Mouse (Mus musculus): ENCODE results near the gene Cmtm8. TPM values are rescaled to one million over a fixed set of nuclear protein-coding genes. Genes with fewer than 3 reads are reported as not detected.

Cmtm8 gene
- total and polyA plus RNA-seq, 3 experiments: 1.9 to 7.9 TPM; not detected in 1

- no peak for DNase-seq (ENCODE audit: low read depth, low spot score)
- Histone ChIP-seq H3K9me3 (replicated peaks; ENCODE audit: insufficient read depth, low read length) (no peaks in the 10 kb centered on the region), H3K4me1 (ENCODE audit: control insufficient read depth in 1 of 2, insufficient read depth in 2 of 2, low read length in 2 of 2) (peaks cover 2 to 6% of the 10 kb centered on the region in 2 experiments; a peak in 1 of 4 replicates), H3K27me3 (ENCODE audit: control insufficient read depth in 1 of 2, insufficient read depth in 2 of 2, low read length in 2 of 2) (no peaks in the 10 kb centered on the region), H3K9ac (ENCODE audit: control insufficient read depth, low read depth, low read length, poor library complexity, severe bottlenecking) (no peak overlapping the region), H3K4me3 (ENCODE audit: control insufficient read depth in 1 of 2, insufficient read depth in 1 of 2, low read depth in 2 of 2, low read length in 2 of 2) (no peak overlapping the region), H3K79me2 (ENCODE audit: control insufficient read depth, insufficient read depth, low read length, poor library complexity) (no peaks in the 10 kb centered on the region), H3K27ac (ENCODE audit: control insufficient read depth, low read depth, low read length) (no peak overlapping the region), H3K36me3 (ENCODE audit: control insufficient read depth in 1 of 2, insufficient read depth in 2 of 2, low read length in 2 of 2) (peaks cover 0 to 3% of the 10 kb centered on the region in 2 experiments; a peak in 1 of 4 replicates)
- TF ChIP-seq USF2 (IDR thresholded peaks at IDR 0.05; ENCODE audit: borderline replicate concordance in 1 of 2, insufficient read depth in 1 of 2, low read depth in 1 of 2, low read length in 2 of 2): no peak
- no peak for TF ChIP-seq POLR2AphosphoS5 (IDR thresholded peaks at IDR 0.05; ENCODE audit: borderline replicate concordance, low read depth, low read length)
- TF ChIP-seq ZNF384 (IDR thresholded peaks at IDR 0.05; ENCODE audit: low read depth, low read length): no peak
- no peak for TF ChIP-seq JUND (IDR thresholded peaks at IDR 0.05; ENCODE audit: low read depth, low read length)
- TF ChIP-seq RAD21 (IDR thresholded peaks at IDR 0.05; ENCODE audit: low read depth, low read length): no peak
- no peak for TF ChIP-seq HCFC1 (IDR thresholded peaks at IDR 0.05; ENCODE audit: low read depth, low read length)
- TF ChIP-seq EP300 (IDR thresholded peaks at IDR 0.05; ENCODE audit: low read depth in 1 of 2, low read length in 2 of 2): no peak
- TF ChIP-seq KAT2A (conservative IDR thresholded peaks at IDR 0.05; ENCODE audit: low read depth, low read length): no peak
- no peak for TF ChIP-seq GATA1 (IDR thresholded peaks at IDR 0.05; ENCODE audit: low read depth, low read length)
- TF ChIP-seq MAFK (IDR thresholded peaks at IDR 0.05; ENCODE audit: borderline replicate concordance, low read depth, low read length): no peak
- TF ChIP-seq TCF12 (IDR thresholded peaks at IDR 0.05; ENCODE audit: low read depth, low read length): no peak
- no peak for TF ChIP-seq ZC3H11A (IDR thresholded peaks at IDR 0.05; ENCODE audit: low read depth, low read length)
- no peak for TF ChIP-seq E2F4 (IDR thresholded peaks at IDR 0.05; ENCODE audit: borderline replicate concordance, low read depth, low read length)
- no peak for TF ChIP-seq MAZ (IDR thresholded peaks at IDR 0.05; ENCODE audit: low read depth, low read length)
- TF ChIP-seq SIN3A (IDR thresholded peaks at IDR 0.05; ENCODE audit: low read length): no peak
- TF ChIP-seq TBP (IDR thresholded peaks at IDR 0.05; ENCODE audit: low read depth, low read length): no peak
- TF ChIP-seq UBTF (IDR thresholded peaks at IDR 0.05; ENCODE audit: borderline replicate concordance, insufficient read depth, low read depth, low read length): no peak
Observed at GRCm38 (mm10) chr9:114794491-114794890, 49.5 kb downstream of the Cmtm8 start.

GRCm38 (mm10) chr9:114793764-114794295, 50.1 kb downstream of the Cmtm8 start:
- no peak overlapping the region for H3K9ac ChIP-seq (ENCODE audit: control insufficient read depth, low read depth, low read length, poor library complexity, severe bottlenecking)
- H3K27ac ChIP-seq (ENCODE audit: control insufficient read depth, low read depth, low read length): no peak overlapping the region
- no peak overlapping the region for H3K4me3 ChIP-seq (ENCODE audit: control insufficient read depth in 1 of 2, insufficient read depth in 1 of 2, low read depth in 2 of 2, low read length in 2 of 2)
- peaks cover 0 to 9% of the 10 kb centered on the region in 2 experiments; a peak in 2 of 4 replicates for H3K36me3 ChIP-seq (ENCODE audit: control insufficient read depth in 1 of 2, insufficient read depth in 2 of 2, low read length in 2 of 2)
- no peak for TF ChIP-seq JUND (IDR thresholded peaks at IDR 0.05; ENCODE audit: low read depth, low read length)
- TF ChIP-seq ZNF384 (IDR thresholded peaks at IDR 0.05; ENCODE audit: low read depth, low read length): peak; percentile 50
- H3K9me3 ChIP-seq (replicated peaks; ENCODE audit: insufficient read depth, low read length): no peaks in the 10 kb centered on the region
- H3K27me3 ChIP-seq (ENCODE audit: control insufficient read depth in 1 of 2, insufficient read depth in 2 of 2, low read length in 2 of 2): no peaks in the 10 kb centered on the region
- H3K4me1 ChIP-seq (ENCODE audit: control insufficient read depth in 1 of 2, insufficient read depth in 2 of 2, low read length in 2 of 2): peaks cover 2 to 10% of the 10 kb centered on the region in 2 experiments; a peak in 3 of 4 replicates
- DNase-seq (ENCODE audit: low read depth, low spot score): no peak
- no peaks in the 10 kb centered on the region for H3K79me2 ChIP-seq (ENCODE audit: control insufficient read depth, insufficient read depth, low read length, poor library complexity)
